Mouse (Mus musculus) kidney, postnatal 25 days (tissue): ENCODE measurements at regions not wholly inside any gene's neighbourhood (a gene's known extent, or its start where the extent isn't known, plus 50 kb on each side); places are given as distances from the start of the nearest gene placed in this dataset.

Source experiments
- DNase-seq, 2 experiments: peaks; one replicate each; pipeline ENCODE4 v3.0.0; 2021; ENCODE audit warnings: mixed read lengths in 2 of 2

GRCm38 (mm10) chr4:93438587-93439336 lies 103.5 kb upstream of the Tusc1 start:
- no peak for DNase-seq

- DNase-seq: no peak
Measured at GRCm38 (mm10) chr4:93437386-93438130, 102.2 kb upstream of the Tusc1 start.

- no peak for DNase-seq
Measured at GRCm38 (mm10) chr4:93412695-93413094, 77.4 kb upstream of the Tusc1 start.

GRCm38 (mm10) chr4:93406876-93407275 lies 71.6 kb upstream of the Tusc1 start:
- DNase-seq: no peak

- no peak for DNase-seq
Measured at GRCm38 (mm10) chr4:93400579-93400978, 65.3 kb upstream of the Tusc1 start.
